Mouse (Mus musculus) naive thymus-derived CD4-positive, alpha-beta T cell, adult 5 months (primary cell): Measurements from ENCODE around the gene Olfr535. TPM values are rescaled to one million over a fixed set of nuclear protein-coding genes. Genes with fewer than 3 reads are reported as not detected.

Experiments used
- polyA plus RNA-seq: library from polyadenylated mRNA; unstranded; fragments of 100-300 nt; shearing (Covaris generic); gene quantifications from one replicate; pipeline ENCODE4 v1.2.1, GENCODE M21; 2017

Olfr535 gene
- polyA plus RNA-seq: not detected

GRCm38 (mm10) chr7:140483916-140484315 lies at the start of gene Olfr535:
TSS of gene Olfr535 (plus strand) at chr7:140484216.

GRCm38 (mm10) chr7:140463070-140463469 lies 20.9 kb upstream of the Olfr535 start, which contains the start of gene Olfr533:
TSS of gene Olfr533 (plus strand) at chr7:140463370.

GRCm38 (mm10) chr7:140507346-140508021 lies 23.5 kb downstream of the Olfr535 start, which contains the start of gene Olfr536:
TSS of gene Olfr536 (minus strand) at chr7:140507396.

Other genes starting within 250 kb of the Olfr535 start
- not detected for gene 5830411N06Rik, start 236.9 kb upstream of the Olfr535 start, polyA plus RNA-seq
- 0.10 TPM for gene Olfr525, start 163.4 kb upstream of the Olfr535 start, polyA plus RNA-seq
- not detected for gene Olfr527, start 150.2 kb upstream of the Olfr535 start, polyA plus RNA-seq
- gene Olfr60, start 122.5 kb upstream of the Olfr535 start, polyA plus RNA-seq: not detected
- 0.24 TPM for gene Olfr530, start 107.9 kb upstream of the Olfr535 start, polyA plus RNA-seq
- gene Olfr531, start 81.3 kb upstream of the Olfr535 start, polyA plus RNA-seq: not detected
- not detected for gene Olfr532, start 62.6 kb upstream of the Olfr535 start, polyA plus RNA-seq
- gene Olfr533, start 20.8 kb upstream of the Olfr535 start, polyA plus RNA-seq: not detected
- gene Olfr536, start 23.2 kb downstream of the Olfr535 start, polyA plus RNA-seq: not detected
- not detected for gene Olfr538, start 83.7 kb downstream of the Olfr535 start, polyA plus RNA-seq
- not detected for gene Olfr46, start 117.1 kb downstream of the Olfr535 start, polyA plus RNA-seq
- not detected for gene Olfr61, start 144.8 kb downstream of the Olfr535 start, polyA plus RNA-seq
- not detected for gene Olfr53, start 162.2 kb downstream of the Olfr535 start, polyA plus RNA-seq
- gene Olfr539, start 175.7 kb downstream of the Olfr535 start, polyA plus RNA-seq: not detected
- not detected for gene Olfr45, start 197.7 kb downstream of the Olfr535 start, polyA plus RNA-seq
- gene Olfr541, start 213.1 kb downstream of the Olfr535 start, polyA plus RNA-seq: not detected